Mouse (Mus musculus) hindbrain, embryonic 14.5 days (tissue): Measurements from ENCODE around the gene Plin3. TPM values are rescaled to one million over a fixed set of nuclear protein-coding genes. Genes with fewer than 3 reads are reported as not detected.

Experiments
- ATAC-seq: fragments of 200-750 bp; cut with Nextera tagmentation; 2 replicates; pipeline ENCODE4 v1.8.0; 2017; ENCODE audit warnings: moderate number of reproducible peaks, mild to moderate bottlenecking, moderate TSS enrichment, moderate library complexity; ENCODE audit not compliant: low FRiP score
- DNase-seq: peaks from one replicate; pipeline ENCODE4 v3.0.0-alpha.2; 2015; ENCODE audit warnings: low spot score
- H3K27ac ChIP-seq: fragments of 300-500 bp; sonication (generic); 2 replicates; pipeline ENCODE4 v1.5.1; 2014; ENCODE audit warnings: mild to moderate bottlenecking, moderate library complexity
- H3K27me3 ChIP-seq: fragments of 300-500 bp; sonication (generic); 2 replicates; pipeline ENCODE4 v1.6.1; 2014; ENCODE audit warnings: mild to moderate bottlenecking, low read length, mixed read lengths; ENCODE audit not compliant: control insufficient read depth, insufficient read depth
- H3K36me3 ChIP-seq: fragments of 300-500 bp; sonication (generic); replicated peaks from 2 replicates; pipeline ENCODE4 v1.6.1; 2014; ENCODE audit not compliant: control insufficient read depth, insufficient read depth
- H3K4me1 ChIP-seq: fragments of 300-500 bp; sonication (generic); replicated peaks from 2 replicates; pipeline ENCODE4 v1.6.1; 2014; ENCODE audit warnings: antibody characterized with exemption, low read length, mixed read lengths; ENCODE audit not compliant: control insufficient read depth, insufficient read depth
- H3K4me2 ChIP-seq: fragments of 300-500 bp; sonication (generic); replicated peaks from 2 replicates; pipeline ENCODE4 v1.6.1; 2014; ENCODE audit warnings: mild to moderate bottlenecking, moderate library complexity
- H3K4me3 ChIP-seq: fragments of 300-500 bp; sonication (generic); replicated peaks from 2 replicates; pipeline ENCODE4 v1.5.1; 2014; ENCODE audit warnings: mild to moderate bottlenecking, low read length
- H3K9ac ChIP-seq: fragments of 300-500 bp; sonication (generic); 2 replicates; pipeline ENCODE4 v1.6.1; 2014
- H3K9me3 ChIP-seq: fragments of 300-500 bp; sonication (generic); 2 replicates; pipeline ENCODE4 v1.6.1; 2016; ENCODE audit warnings: low read length; ENCODE audit not compliant: control insufficient read depth
- WGBS: fragments of 180-500 bp; shearing (Covaris S2); extraction: QIAGEN DNeasy Blood & Tissue Kit; methylation state at CpG from one replicate; pipeline ENCODE4 v1.1.7; 2014; 5-methylcytosine and 5-hydroxymethylcytosine counted together
- polyA plus RNA-seq: library from polyadenylated mRNA; unstranded; fragments of >200 nt; fragmentation: Nextera tagmentation; extraction: Ambion mirVana; gene quantifications from 2 replicates; pipeline ENCODE4 v1.2.1, GENCODE M21; 2014

Gene Plin3
- 13.9 and 16.4 TPM in 2 replicates for polyA plus RNA-seq

DNA sequence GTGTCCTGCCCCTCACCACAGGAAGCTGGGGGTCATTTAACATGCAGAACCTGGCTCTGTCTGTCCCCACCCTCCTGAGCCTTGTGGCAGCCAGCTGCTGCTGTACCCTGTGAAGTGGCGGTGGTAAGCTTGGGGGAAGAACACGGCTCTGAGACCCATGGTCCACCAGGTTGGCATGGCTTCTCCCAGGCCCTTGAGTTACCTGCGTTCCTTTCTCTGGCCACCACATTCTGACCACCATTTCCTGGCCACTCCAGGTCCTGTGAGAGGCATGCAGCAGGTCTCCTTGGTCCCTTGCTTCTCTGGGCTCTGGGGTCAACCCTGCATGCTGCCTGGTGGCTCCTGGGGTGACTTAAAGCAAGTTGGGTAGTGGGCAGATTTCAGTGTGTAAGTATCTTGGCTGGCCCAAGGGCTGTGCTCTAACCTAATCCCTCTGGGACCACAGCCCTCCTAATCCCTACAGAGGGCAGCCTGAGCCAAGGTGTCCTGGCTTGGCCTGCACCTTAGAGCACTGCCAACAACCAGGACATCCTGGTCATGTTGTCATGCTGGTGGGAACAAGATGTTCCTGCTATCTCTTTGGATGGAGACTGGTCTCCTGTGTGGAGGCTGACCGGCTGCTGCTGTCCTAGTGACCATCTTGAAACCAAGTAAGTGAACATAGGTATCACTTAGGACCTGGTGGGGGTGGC is at the start of gene Plin3:
Gene Plin3, minus strand, starts transcription at position 343 of the 692 bp plus-strand sequence.
- Histone ChIP-seq H3K9me3 (no peaks in the 10 kb centered on the region), H3K4me2 (no peak within 1 kb of the TSS), H3K27ac (peak within 1 kb of the TSS; percentile 49; the same call in 1 of the 2 replicates), H3K4me1 (0 out of 2 replicates have a peak, but pooled peaks cover 10% of the 10 kb centered on the region), H3K4me3 (no peak within 1 kb of the TSS), H3K27me3 (no peaks in the 10 kb centered on the region), H3K9ac (no peak within 1 kb of the TSS), H3K36me3 (no peaks in the 10 kb centered on the region)
- DNase-seq (no peak), ATAC-seq (no peak)
- WGBS: 88% methylated on average over 4 of the region's 4 CpGs

GRCm38 (mm10) chr17:56340717-56341116 is 48.0 kb upstream of the Plin3 start:
- Histone ChIP-seq H3K27ac (no peak overlapping the region), H3K36me3 (no peaks in the 10 kb centered on the region), H3K4me1 (no peaks in the 10 kb centered on the region), H3K4me3 (no peak overlapping the region), H3K4me2 (no peak overlapping the region), H3K27me3 (no peaks in the 10 kb centered on the region), H3K9me3 (no peaks in the 10 kb centered on the region), H3K9ac (no peak overlapping the region)
- ATAC-seq (no peak), DNase-seq (no peak)

DNA sequence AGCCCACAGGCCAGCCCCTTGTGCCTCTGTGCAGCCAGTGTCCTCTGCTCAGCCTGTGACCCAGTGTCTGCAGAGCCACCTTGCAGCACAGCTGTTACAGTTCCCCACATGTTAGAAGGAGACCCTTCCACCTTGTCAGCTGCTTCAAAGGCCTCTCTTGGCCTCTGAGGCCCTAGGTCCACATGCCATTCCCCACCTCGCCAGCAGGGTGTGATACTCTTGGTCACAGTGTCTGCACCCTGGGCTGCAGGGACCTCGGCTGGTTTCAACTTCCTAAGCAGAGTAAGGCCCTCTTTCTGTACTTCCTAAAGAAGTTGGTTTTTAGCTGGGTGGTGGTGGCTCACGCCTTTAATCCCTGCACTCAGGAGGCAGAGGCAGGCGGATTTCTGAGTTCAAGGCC is 46.2 kb upstream of the Plin3 start:
- WGBS: 54% methylated on average over 4 of the region's 4 CpGs
- H3K36me3 ChIP-seq: 0 out of 2 replicates have a peak, but pooled peaks cover 4% of the 10 kb centered on the region
- no peaks in the 10 kb centered on the region for H3K4me1 ChIP-seq
- no peak overlapping the region for H3K4me3 ChIP-seq
- ATAC-seq (no peak), DNase-seq (no peak)
- no peak overlapping the region for H3K27ac ChIP-seq
- H3K4me2 ChIP-seq: no peak overlapping the region
- H3K9me3 ChIP-seq: no peaks in the 10 kb centered on the region
- no peaks in the 10 kb centered on the region for H3K27me3 ChIP-seq
- no peak overlapping the region for H3K9ac ChIP-seq

DNA sequence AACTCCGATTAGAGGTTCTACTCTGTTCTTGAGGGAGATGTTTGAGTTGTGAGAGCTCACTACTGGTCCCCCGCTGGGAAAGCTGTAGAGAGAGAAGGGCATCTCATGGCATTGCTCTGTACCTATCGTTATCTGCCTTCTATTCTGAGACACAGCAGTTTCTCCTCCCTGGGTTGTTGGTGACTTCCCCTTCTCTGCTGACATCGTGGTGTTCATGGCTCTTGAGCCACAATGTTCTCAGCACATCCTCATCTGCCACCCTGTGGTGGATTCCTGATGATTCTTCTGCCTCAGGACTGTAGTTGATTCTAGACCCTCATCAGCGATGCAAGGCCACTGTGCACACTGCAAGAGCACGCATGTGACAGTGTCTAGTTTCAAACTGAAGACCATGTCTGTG is 45.1 kb upstream of the Plin3 start:
- Histone ChIP-seq H3K9me3 (no peaks in the 10 kb centered on the region), H3K27me3 (no peaks in the 10 kb centered on the region), H3K9ac (no peak overlapping the region), H3K4me1 (no peaks in the 10 kb centered on the region), H3K36me3 (0 out of 2 replicates have a peak, but pooled peaks cover 4% of the 10 kb centered on the region), H3K27ac (no peak overlapping the region), H3K4me2 (no peak overlapping the region), H3K4me3 (no peak overlapping the region)
- ATAC-seq (no peak), DNase-seq (no peak)
- WGBS: 92% methylated on average over 6 of the region's 6 CpGs

DNA sequence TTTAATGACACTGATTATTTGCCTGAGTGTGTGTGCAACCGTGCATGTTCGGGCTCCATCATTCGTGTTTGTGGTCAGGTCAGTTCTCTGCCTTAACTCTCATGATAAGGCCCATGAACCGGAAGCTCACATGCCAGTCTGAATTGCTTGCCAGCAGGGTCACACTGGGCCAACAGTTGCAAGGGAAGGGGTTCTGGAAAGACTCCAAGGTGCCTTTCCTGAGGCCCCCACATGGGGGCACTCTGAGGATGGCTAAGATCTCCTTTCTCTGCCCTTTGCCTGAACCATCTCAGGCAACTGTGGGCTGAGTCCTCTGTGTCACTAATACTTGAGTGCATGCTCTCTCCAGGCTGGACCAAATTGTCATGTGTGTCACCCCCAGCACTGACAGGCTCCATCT is 44.5 kb upstream of the Plin3 start:
- H3K27me3 ChIP-seq: no peaks in the 10 kb centered on the region
- WGBS: 57% methylated on average over 4 of the region's 4 CpGs

DNA sequence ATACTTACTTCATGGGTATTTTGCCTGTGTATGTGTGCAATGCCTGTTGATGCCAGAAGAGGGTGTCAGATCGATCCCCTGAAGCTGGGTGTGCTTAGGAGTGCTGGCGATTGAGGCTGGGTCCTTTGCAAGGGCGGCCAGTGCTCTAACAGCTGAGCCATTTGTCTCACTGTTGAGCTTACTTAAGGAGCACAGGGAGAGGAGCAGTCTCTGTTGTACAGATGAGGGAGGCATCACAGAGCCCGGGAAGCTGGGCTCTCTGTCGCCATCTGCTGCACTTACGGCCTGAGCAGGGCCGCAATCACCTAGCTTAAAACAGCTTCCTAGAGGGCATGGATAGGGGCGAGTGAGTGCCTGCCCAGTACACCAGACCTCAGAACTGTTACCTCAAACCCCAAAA is 40.3 kb upstream of the Plin3 start:
- no peak overlapping the region for H3K27ac ChIP-seq
- ATAC-seq (no peak), DNase-seq (no peak)
- H3K27me3 ChIP-seq: no peaks in the 10 kb centered on the region
- H3K9ac ChIP-seq: no peak overlapping the region
- 0 out of 2 replicates have a peak, but pooled peaks cover 4% of the 10 kb centered on the region for H3K36me3 ChIP-seq
- H3K4me1 ChIP-seq: peaks cover 12% of the 10 kb centered on the region
- 49% methylated on average over 8 of the region's 8 CpGs for WGBS
- H3K4me2 ChIP-seq: no peak overlapping the region
- no peak overlapping the region for H3K4me3 ChIP-seq
- H3K9me3 ChIP-seq: no peaks in the 10 kb centered on the region

More for the DNA sequence above, 44.5 kb upstream of the Plin3 start:
- Histone ChIP-seq H3K36me3 (0 out of 2 replicates have a peak, but pooled peaks cover 4% of the 10 kb centered on the region), H3K9me3 (no peaks in the 10 kb centered on the region), H3K4me1 (no peaks in the 10 kb centered on the region), H3K4me2 (no peak overlapping the region), H3K9ac (no peak overlapping the region), H3K27ac (no peak overlapping the region), H3K4me3 (no peak overlapping the region)
- DNase-seq (peak; percentile 50), ATAC-seq (no peak)

DNA sequence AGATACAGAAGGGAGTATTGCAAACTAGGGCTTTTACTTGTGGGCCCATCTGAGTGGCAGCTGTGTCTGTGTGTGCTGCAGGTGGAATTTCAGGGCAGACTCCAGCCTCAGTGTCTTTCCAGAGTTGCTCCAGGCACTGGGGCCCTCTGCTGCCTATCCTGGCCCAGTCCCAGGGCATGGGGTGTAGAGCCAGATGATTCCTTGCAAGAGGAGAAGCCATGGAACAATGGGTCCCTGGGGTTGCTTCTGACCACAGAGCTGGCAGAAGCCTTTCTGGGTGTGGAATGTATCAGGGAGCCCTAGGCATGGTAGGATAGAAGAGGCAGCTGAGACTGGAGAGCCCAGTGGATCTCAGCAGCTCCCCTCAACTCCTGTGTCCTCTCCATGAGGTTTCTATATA is 38.6 kb upstream of the Plin3 start:
- H3K9me3 ChIP-seq: no peaks in the 10 kb centered on the region
- H3K27me3 ChIP-seq: no peaks in the 10 kb centered on the region
- H3K27ac ChIP-seq: no peak overlapping the region
- H3K36me3 ChIP-seq: 0 out of 2 replicates have a peak, but pooled peaks cover 4% of the 10 kb centered on the region
- peaks cover 21% of the 10 kb centered on the region for H3K4me1 ChIP-seq
- H3K4me2 ChIP-seq: no peak overlapping the region
- DNase-seq: no peak
- H3K4me3 ChIP-seq: no peak overlapping the region
- 0 out of 2 replicates have a peak overlapping the region, but pooled peaks have one; percentile 5 for H3K9ac ChIP-seq
- ATAC-seq: no peak

DNA sequence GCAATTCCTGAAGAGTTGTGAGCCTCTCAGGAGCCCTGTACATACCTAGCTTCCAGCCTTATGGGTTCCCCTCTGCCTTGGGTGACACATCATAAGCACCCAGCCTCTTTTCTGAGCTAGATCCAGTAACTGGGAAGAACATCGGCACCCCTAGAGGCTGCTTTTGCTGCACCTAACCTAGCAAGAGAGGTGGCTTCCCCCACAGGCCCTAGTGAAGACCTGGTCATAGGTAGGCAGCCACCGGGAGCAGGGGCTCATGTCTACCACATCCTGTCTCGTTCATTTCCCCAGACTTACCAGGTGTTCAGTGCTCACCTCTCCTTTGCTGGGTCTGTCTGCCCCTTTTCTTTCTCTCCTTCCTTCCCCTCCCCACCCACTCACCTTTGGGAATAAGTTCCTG is 37.7 kb upstream of the Plin3 start:
- 67% methylated on average over 3 of the region's 3 CpGs for WGBS
- Histone ChIP-seq H3K4me1 (peaks cover 21% of the 10 kb centered on the region), H3K9me3 (no peaks in the 10 kb centered on the region), H3K9ac (no peak overlapping the region), H3K36me3 (0 out of 2 replicates have a peak, but pooled peaks cover 4% of the 10 kb centered on the region), H3K27ac (no peak overlapping the region), H3K4me2 (no peak overlapping the region), H3K4me3 (no peak overlapping the region), H3K27me3 (no peaks in the 10 kb centered on the region)
- DNase-seq: no peak
- no peak for ATAC-seq

- H3K36me3 ChIP-seq: no peaks in the 10 kb centered on the region
- ATAC-seq: no peak
- H3K9ac ChIP-seq: no peak overlapping the region
- no peaks in the 10 kb centered on the region for H3K27me3 ChIP-seq
- H3K27ac ChIP-seq: no peak overlapping the region
- no peak overlapping the region for H3K4me3 ChIP-seq
- H3K9me3 ChIP-seq: no peaks in the 10 kb centered on the region
- H3K4me2 ChIP-seq: no peak overlapping the region
- peaks cover 21% of the 10 kb centered on the region for H3K4me1 ChIP-seq
- no peak for DNase-seq
These were observed 36.6 kb upstream of the Plin3 start for GRCm38 (mm10) chr17:56329267-56329666.
